Mouse (Mus musculus): ENCODE data around the gene Synpr.

The Synpr gene

DNA sequence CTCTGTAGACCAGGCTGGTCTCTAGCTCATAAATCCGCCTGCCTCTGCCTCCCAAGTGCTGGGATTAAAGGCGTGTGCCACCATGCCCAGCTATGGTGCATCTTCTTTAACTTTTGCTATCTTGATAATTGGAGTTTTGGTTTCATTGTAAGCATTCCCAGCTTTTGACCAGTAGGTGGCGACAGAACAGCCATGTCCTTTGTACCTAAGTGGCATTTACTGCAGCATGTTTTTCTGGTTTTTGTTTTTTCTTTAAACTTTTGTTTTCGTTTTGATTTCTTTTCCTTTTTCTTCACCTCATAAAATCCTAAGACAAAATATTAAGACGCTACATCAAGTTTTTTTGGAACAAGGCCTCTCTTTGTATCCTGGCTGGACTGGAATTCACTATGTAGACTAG, 69.6 kb downstream of the Synpr start:
- no peak for DNase-seq (ENCODE audit: extremely low read depth, low read depth, low spot score)

DNA sequence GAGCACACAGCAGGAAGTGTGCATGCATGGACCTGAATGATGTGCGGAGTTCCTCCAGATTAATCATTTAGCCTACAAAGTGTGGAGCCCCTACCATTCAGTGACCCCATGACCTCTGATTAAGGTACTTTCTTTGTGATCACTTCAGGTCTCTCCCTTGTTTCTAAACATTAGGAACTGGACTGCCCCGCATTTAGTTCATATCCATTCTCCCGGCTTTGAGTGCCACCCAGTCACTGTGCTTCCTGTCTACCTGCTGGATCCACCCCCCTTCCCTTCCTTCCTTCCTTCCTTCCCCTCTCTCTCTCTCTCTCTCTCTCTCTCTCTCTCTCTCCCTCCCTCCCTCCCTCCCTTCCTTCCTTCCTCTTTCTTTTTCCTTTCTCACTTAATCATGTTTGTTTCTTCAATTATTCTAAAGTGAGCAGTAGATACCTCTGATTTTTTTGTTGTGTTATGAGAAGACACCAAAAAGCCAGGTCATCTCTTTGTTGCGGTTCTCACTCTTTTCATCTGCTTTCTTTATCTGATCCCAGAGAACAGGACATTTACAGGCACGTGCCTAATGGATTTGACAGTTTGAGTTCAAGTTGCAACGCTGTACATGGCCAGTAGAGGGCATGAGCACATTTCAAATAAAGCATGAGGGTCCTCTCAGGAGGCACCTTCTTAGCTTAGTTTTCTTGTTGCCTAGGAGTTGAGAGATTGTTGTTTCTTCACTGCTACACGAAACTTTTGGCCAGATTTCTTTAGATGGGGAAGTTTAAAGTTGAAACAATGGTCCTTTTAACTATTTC, 71.2 kb downstream of the Synpr start:
- DNase-seq (ENCODE audit: extremely low read depth, low read depth, low spot score): no peak

DNA sequence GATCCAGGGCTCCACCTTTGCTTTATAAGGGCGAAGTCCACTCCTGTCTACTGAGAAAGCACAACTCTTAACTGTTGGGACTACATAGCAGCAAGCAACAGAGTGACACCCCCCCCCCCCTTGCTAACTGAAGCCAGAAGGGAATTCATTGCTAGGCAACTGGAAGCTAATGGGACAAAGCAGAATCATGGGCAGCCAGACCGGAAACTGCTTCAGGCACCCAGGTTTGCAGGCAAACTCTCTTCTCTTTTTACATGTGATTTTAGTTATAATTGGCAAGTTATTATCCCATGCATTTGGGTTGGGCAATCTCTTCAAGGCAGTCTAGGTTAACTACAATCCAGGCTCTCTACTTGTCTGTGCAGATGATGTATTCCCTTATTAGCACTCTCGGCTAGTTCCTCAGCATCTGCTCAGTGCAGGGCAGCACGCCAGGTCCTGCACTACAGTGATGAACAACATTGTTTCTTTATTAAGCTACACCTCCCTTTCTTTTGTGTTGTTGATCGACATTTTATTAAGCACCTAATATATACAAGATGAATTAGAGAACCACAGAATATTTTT, 72.6 kb downstream of the Synpr start:
- DNase-seq (ENCODE audit: extremely low read depth, low read depth, low spot score): no peak

DNA sequence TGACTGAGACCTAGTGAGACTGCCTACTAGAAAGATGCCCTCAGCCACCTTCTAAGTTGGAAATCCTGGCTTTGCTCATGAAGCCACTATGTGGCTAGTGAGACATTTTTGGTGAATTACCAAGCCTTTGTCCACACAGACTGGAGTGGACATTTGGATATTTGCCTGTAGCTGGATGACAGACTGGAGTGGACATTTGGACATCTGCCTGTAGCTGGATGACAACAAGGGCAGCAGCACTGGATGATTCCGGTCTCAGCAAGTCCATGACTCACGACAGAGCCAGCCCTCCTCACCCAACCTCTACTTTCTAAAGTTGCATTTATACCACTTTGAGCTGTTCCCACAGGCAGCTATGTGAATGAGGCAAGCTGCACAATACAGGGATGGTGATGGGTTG, 73.5 kb downstream of the Synpr start:
- no peak for DNase-seq (ENCODE audit: extremely low read depth, low read depth, low spot score)

DNA sequence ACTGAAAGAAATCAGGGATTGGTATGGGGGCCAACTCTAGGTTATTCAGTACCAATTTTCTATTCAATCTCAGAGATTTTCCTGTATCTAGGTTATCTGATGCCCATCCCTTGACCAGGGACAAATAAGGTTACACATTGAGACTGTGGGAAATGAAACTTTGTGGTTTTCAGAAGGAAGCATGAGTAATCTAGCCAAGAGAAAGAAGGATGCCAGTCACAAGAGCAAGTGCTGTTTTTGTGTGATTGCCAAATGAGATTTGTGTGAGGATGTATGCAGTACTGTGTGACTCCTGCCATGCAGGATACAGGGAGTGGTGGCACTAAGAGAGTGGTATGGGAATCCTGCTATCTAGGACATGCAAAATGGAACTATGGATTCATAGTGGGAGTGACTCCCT, 76.6 kb downstream of the Synpr start:
- peak; percentile 14 for DNase-seq (ENCODE audit: extremely low read depth, low read depth, low spot score)

DNA sequence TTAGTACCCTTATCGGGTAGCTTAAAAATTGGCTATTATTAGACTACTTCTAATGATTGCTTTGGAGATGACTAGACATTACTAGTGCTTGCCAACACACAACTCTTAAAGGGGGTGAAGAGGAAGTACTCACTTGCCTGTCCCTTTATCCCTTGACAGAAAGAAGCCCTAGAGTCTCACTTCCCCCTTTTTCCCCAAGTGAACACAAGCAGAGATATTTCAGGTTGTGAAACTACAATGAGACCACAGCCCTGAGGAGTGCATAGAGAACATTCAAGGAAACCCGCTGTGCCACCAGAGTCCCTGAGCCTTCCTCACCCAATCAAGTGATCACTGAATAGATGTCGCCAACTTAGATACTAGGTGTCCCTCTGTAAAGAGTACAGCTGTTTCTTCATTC, 77.1 kb downstream of the Synpr start:
- no peak for DNase-seq (ENCODE audit: extremely low read depth, low read depth, low spot score)

DNA sequence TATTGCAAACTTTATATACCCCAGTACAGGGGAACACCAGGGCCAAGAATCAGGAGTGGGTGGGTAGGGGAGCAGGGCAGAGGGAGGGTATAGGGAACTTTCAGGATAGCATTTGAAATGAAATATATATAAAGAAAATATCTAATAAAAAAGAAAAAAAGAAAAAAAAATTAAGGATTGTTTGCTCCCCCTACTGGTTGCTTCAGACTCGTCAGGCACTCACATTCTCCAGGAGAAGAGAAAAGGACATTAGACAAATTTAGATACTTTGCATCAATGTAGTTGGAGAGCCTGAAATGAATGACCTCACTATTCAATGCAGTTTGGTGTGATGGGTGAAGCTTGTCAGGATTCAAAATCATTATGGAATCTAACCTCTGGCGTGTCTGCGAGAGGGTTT, 83.7 kb downstream of the Synpr start:
- no peak for DNase-seq (ENCODE audit: extremely low read depth, low read depth, low spot score)

DNA sequence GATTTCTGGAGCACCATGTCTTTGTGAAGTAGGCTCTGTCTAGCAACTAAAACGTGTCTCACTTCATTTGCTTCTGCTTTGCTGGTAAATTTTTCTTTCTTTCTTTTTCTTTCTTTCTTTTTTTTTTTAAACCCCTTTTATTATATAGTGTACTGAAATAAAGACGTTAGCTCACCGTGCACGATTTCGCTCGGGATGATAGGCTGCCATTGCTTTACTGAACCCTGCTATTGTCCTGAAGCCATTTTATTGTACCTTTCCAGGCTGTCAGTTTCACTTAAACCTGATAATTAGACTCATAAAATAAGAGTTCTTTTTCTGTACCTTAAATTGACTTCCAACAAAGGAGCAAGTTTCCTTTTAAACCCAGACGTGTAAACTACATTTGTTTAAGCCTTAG, 104.5 kb downstream of the Synpr start:
- DNase-seq (ENCODE audit: extremely low read depth, low read depth, low spot score): no peak

DNA sequence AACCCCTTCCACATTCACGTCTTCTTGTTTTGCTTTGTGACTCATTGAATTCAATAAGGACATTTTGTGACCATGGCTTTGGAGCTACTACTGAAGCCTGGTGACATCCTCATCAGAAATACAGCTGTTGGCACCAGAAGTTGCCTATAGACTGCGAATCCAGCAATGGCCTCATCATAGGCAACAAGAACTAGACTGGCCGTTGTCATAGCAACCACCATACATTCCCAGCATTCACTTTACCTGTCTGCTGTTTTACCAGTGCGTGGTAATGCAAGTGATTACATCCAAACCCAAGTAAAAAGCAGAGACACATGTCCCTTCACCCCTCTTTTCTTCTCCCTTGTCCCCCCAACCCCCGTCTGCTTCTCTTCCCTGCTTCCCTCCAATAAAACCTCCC, 105.4 kb downstream of the Synpr start:
- DNase-seq (ENCODE audit: extremely low read depth, low read depth, low spot score): no peak

DNA sequence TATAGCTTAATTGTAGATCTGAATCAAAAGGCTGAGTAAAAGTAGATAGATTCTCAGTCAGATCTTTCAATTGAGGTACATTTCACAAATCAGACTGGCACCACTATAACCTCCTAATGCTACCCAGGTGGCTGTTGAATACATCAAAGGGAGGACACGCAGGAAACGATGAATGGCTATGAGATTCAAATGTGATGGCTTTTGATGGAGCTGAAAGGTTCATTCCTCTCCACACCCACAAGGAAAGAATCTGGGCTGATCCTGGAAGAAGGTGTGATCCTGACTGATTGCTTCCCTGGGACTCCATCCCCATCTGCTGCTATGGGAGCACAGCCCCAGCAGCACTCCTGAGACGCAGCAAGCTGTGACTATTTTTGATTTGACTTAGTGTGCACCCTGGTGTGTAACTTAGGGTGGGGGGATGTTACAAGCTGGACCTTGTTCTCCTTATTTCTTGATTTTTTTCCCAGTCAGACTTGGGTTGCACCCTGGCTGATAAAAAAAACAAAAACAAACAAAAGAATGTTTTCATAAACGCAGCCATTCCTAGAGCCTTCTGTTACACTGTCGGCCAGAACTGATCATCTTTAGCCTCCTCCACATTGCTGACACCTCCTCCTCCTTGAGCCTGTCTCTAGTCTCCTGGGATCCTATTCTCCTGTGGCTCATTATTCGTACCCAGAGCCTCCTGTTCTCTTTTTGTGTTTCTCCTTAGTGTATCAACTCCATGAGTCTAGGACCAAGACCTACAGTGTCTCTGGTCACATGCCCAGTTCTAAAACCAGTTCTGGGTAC, 114.8 kb downstream of the Synpr start:
- DNase-seq (ENCODE audit: extremely low read depth, low read depth, low spot score): no peak

DNA sequence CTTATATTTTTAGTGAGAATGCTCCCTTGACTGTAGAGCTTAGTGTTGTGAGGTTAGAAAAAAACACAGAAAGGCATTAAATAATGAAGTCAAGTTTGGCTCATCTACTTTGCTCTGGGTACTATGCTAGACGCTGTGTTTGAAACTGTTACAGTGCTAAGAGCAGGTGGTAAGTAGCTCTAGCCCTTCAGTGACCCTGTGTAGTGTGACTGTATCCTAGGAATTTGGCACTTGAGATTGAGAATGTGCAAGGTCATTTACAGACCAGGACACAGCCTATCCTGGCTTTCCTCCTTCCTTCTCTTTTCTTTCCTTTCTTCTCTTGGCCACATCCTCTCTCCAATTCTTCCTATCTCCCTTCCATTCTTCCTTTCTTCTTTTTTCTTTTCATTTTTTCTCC, 127.1 kb downstream of the Synpr start:
- DNase-seq (ENCODE audit: extremely low read depth, low read depth, low spot score): no peak

DNA sequence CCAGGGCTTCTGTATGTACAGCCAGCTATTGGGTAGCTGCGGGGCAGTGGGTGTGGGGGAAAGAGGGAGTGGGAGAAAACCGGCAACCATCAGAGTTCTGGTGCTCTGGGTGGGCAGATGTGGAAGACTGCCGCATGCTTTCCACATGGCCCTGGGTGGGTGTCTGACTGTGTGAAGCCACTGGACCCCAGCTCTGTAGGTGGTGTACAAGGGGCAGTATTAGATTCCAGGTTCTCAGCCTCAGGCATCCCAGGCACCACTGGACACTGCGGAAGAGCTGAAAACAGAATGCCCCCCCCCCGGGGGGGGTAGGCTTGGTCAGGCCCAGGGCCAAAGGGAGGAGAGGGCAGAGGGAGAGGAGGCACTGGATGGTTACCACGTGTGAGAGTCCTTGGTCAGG, 156.1 kb downstream of the Synpr start:
- DNase-seq (ENCODE audit: extremely low read depth, low read depth, low spot score): no peak

DNA sequence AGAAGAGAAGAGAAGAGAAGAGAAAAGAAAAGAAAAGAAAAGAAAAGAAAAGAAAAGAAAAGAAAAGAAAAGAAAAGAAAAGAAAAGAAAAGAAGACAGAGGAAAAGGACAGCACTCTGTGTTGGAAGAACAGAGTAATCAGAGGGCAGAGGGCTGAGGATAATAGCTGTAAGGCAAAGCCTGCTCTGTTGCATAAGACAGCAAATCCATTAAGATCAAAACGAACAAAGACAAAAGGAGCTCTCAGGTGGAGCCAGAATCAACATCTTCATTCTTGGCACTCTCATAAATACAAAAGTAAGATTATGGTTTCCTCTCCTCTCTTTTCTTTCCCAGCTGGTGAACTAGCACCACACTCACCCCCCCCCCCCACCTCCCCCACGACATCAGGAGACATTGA, 160.3 kb downstream of the Synpr start:
- DNase-seq (ENCODE audit: extremely low read depth, low read depth, low spot score): peak; percentile 77

DNA sequence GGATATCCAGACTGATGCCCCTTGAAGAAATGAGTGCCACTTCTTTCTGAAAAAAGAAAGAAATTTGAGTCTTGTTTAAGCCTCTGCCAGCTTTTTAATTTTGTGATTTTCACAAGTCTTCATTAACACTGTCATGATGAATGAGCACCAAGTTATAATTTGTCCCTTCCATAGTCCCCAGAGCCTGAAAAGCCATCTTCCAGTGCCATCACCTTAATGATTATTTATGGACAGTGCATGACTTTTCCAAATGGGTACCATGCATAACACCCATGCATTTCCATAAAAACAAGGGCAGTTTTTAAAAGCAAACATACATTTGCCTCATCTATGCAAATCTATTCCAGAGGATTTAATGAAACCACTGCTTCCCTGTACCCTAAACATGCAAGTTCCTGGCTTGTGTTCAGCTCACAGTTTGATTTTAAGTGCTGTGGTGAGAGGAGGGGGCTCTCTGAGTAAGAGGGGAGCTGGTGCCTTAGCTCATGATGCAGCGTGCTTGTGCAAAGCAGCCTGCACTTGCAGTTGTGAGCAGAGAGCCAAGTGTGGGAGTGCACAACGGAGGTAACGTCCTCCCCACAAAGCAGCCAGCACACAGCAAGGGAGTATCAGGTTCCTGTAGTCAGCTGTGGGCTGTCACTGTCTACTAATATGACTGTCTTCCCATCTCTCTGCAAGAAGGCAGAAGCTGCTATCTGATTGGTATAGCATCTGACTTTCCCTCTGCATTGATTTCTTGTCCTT, 169.1 kb downstream of the Synpr start:
- DNase-seq (ENCODE audit: extremely low read depth, low read depth, low spot score): no peak

DNA sequence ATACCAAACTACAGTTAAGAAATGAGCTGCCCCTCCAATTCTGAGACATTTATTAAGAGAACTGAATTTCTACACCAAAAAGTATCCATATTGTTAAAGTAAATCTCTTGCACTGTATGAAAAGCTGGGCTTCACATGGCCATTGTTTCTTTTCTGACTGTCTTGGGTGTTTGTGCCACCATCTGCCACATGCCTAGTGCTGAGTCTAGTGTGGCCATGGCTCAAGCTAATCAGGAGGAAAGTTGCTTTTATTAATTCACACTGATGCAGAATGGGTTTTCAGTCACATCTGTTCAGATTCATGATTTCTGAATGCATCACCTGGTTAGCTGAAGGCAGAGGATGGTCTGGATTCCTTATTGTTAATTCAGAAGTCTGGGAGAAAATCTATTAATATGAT, 170.4 kb downstream of the Synpr start:
- no peak for DNase-seq (ENCODE audit: extremely low read depth, low read depth, low spot score)

DNA sequence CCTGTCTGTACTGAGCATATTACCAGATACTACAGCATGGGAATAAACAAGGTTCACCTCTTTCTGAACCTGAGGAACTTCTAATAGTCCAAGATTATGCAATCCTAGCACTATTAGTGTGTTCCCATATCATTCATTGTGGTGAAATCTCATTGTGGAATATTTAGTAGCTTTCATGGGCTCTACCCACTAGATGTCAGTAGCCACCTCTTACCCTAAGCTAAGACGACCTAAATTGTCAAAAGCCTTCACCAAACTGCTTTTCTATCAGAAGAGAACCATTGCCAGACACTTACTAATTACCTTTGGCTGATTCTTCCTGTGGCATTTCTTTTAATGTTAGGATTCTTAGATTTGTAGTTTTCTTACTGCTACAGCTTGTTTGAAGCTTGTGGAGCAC, 174.8 kb downstream of the Synpr start:
- DNase-seq (ENCODE audit: extremely low read depth, low read depth, low spot score): no peak

DNA sequence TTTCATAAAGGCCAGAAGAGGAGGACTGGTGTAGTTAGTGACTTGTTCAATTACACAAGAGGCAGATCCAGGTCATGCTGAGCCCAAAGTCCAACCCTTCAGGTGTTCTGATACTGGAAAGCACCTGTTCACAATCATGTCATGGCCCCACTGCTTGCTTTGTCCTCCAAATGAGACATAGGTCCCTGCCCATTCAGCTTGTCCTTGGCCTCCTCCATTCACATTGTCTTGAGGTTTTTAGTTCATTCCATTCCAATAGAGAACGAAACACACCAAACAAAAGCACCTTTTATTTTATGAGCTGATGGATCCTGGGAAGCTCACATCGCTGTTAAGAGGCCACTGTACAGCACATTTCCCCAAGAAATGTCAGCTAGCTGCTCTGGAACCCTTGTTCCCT, 184.6 kb downstream of the Synpr start:
- no peak for DNase-seq (ENCODE audit: extremely low read depth, low read depth, low spot score)

DNA sequence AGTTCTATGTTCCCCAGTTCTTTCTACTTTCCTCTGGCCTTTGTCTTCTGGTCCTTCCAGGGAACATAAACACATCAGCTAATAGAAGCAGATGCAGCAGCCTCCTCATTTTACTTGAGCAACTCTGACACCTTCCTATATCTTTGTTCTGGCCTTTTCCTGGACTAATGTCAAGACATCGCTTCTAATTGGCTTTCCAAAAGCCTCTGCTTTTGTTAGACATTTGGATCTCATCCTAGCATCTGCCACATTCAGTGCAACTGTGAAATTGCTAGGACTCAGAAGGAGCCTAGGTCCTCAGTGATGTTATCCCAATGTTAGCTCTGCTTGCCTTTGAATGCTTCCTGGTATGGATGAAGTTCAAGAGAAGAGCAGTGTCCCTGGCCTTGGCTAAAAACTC, 193.2 kb downstream of the Synpr start:
- DNase-seq (ENCODE audit: extremely low read depth, low read depth, low spot score): no peak

DNA sequence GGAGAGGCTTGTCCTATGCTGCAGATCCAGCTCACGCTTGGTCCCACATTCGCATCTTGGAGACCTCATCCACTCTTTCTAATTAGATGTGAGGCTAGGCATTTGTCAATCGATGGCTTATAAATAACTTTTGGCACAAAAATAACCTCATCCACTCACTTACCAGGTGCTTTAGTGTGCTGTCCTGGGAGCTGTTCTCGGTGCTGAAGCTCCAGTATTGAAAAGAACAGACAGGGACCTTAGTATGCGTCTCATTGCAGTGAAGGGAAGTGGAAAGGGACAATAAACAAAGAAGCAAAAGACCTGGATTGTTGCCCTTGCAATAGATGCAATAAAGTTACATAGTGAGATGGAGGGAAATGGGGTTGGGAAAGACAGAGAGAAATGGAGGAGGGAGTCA, 220.8 kb downstream of the Synpr start:
- no peak for DNase-seq (ENCODE audit: extremely low read depth, low read depth, low spot score)

DNA sequence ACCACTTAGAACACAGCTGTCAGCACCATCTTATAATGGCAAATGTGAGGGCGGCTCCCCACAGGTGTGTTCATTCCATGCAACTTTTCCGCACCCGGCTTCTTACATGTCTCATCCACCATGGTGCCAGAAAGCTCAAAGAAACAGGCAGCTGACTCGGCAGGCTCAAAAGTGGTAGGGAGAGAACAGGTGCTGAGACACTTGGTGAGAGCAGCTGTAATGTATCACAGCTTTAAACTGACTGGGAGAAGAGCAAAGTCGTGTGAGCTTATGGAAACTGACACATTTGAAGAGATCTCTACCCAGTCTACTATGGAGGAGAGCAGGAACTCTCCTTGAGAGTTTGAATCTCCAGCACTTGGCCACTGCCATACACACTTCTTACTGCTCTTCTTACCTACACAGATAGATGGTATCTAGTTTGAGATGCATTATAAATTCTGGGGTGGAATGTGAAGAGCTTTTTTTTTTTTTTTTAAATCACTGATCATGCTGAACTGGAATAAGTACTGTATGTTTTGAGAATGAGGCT, 234.1 kb downstream of the Synpr start:
- no peak for DNase-seq (ENCODE audit: extremely low read depth, low read depth, low spot score)

All from fat pad, adult 2 months (tissue).